Mouse (Mus musculus) MEL (cell line): ENCODE data around the gene Nfkbid.
"Not testable (repeated sequence)": the region's sequence is repeated elsewhere in the genome, so short reads cannot be mapped to it uniquely, and the experiment has no call there.

Experiments used
- CTCF ChIP-seq, 3 experiments: IDR thresholded peaks in 2 of 3; conservative IDR thresholded peaks in 1 of 3; 2 replicates each; pipeline ENCODE4 v1.5.1; 2011 to 2012; ENCODE audit warnings: low read length in 3 of 3, low read depth in 2 of 3, mild to moderate bottlenecking in 2 of 3, improper control_type of control experiment in 1 of 3, inconsistent platforms in 1 of 3, mixed read lengths in 1 of 3, moderate library complexity in 1 of 3; ENCODE audit not compliant: control insufficient read depth in 1 of 3, insufficient read depth in 1 of 3, poor library complexity in 1 of 3, severe bottlenecking in 1 of 3
- EP300 ChIP-seq, 2 experiments: IDR thresholded peaks; 2 replicates each; pipeline ENCODE4 v1.6.1; 2011; ENCODE audit warnings: improper control_type of control experiment in 2 of 2, low read length in 2 of 2, low read depth in 1 of 2, mild to moderate bottlenecking in 1 of 2
- GABPA ChIP-seq: IDR thresholded peaks from 2 replicates; pipeline ENCODE4 v1.6.1; 2012; ENCODE audit warnings: low read depth, mild to moderate bottlenecking, inconsistent platforms, low read length, improper control_type of control experiment, moderate library complexity
- JUND ChIP-seq: IDR thresholded peaks from 2 replicates; pipeline ENCODE4 v1.6.1; 2011; ENCODE audit warnings: low read depth, mild to moderate bottlenecking, improper control_type of control experiment, low read length
- MAX ChIP-seq: IDR thresholded peaks from 2 replicates; pipeline ENCODE4 v1.6.1; 2011; ENCODE audit warnings: low read length, improper control_type of control experiment
- MYC ChIP-seq: IDR thresholded peaks from 2 replicates; pipeline ENCODE4 v1.6.1; 2011; ENCODE audit warnings: low read depth, mild to moderate bottlenecking, low read length, improper control_type of control experiment, moderate library complexity
- NRF1 ChIP-seq: IDR thresholded peaks from 2 replicates; pipeline ENCODE4 v1.6.1; 2014; ENCODE audit warnings: low read depth, mild to moderate bottlenecking, inconsistent platforms, low read length, improper control_type of control experiment, moderate library complexity; ENCODE audit not compliant: poor library complexity, insufficient read depth, severe bottlenecking
- SIN3A ChIP-seq: IDR thresholded peaks from 2 replicates; pipeline ENCODE4 v1.6.1; 2012; ENCODE audit warnings: low read length, improper control_type of control experiment, inconsistent platforms
- ZNF384 ChIP-seq: IDR thresholded peaks from 2 replicates; pipeline ENCODE4 v1.6.1; 2012; ENCODE audit warnings: low read depth, mild to moderate bottlenecking, inconsistent platforms, low read length, improper control_type of control experiment

GRCm38 (mm10) chr7:30476136-30476535 is 54.6 kb downstream of the Nfkbid start:
- not testable (repeated sequence) for TF ChIP-seq NRF1; EP300 (IDR thresholded peaks at IDR 0.05; ENCODE audit: low read depth in 1 of 2, low read length in 2 of 2); MYC; SIN3A; JUND; ZNF384; GABPA; MAX; CTCF (IDR thresholded peaks at IDR 0.05 in 2 of 3, conservative IDR thresholded peaks at IDR 0.05 in 1 of 3; ENCODE audit: control insufficient read depth in 1 of 3, insufficient read depth in 1 of 3, low read depth in 2 of 3, low read length in 3 of 3, poor library complexity in 1 of 3, severe bottlenecking in 1 of 3)
